Mouse (Mus musculus) bone marrow, adult 2 months (tissue): Measurements from ENCODE around the gene Smg1.

Source experiments
- CTCF ChIP-seq: fragments of 200-500 bp; IDR thresholded peaks from 2 replicates; pipeline ENCODE4 v1.5.1; 2011; ENCODE audit warnings: low read length, control low read depth; ENCODE audit not compliant: control insufficient read depth, insufficient read depth
- POLR2A ChIP-seq: fragments of 200-500 bp; IDR thresholded peaks from 2 replicates; pipeline ENCODE4 v1.6.1; 2011; ENCODE audit warnings: low read depth, mild to moderate bottlenecking, control low read depth, low read length, borderline replicate concordance; ENCODE audit not compliant: control insufficient read depth

- TF ChIP-seq POLR2A (no peak), CTCF (no peak)
Measured at GRCm38 (mm10) chr7:118111128-118111527, 132.3 kb downstream of the Smg1 start.
